Mouse (Mus musculus) midbrain, embryonic 13.5 days (tissue): ENCODE data around the gene Itgad. TPM values are rescaled to one million over a fixed set of nuclear protein-coding genes. Genes with fewer than 3 reads are reported as not detected.

ENCODE experiments used
- ATAC-seq: fragments of 200-750 bp; cut with Nextera tagmentation; 2 replicates; pipeline ENCODE4 v1.8.0; 2017; ENCODE audit warnings: mild to moderate bottlenecking, moderate TSS enrichment, moderate library complexity
- H3K27ac ChIP-seq: fragments of 300-500 bp; sonication (generic); 2 replicates; pipeline ENCODE4 v1.5.1; 2015; ENCODE audit warnings: inconsistent platforms, mild to moderate bottlenecking, moderate library complexity
- H3K27me3 ChIP-seq: fragments of 300-500 bp; sonication (generic); 2 replicates; pipeline ENCODE4 v1.6.1; 2015; ENCODE audit warnings: mild to moderate bottlenecking, inconsistent platforms
- H3K36me3 ChIP-seq: fragments of 300-500 bp; sonication (generic); 2 replicates; pipeline ENCODE4 v1.6.1; 2015; ENCODE audit warnings: mild to moderate bottlenecking, inconsistent platforms
- H3K4me1 ChIP-seq: fragments of 300-500 bp; sonication (generic); replicated peaks from 2 replicates; pipeline ENCODE4 v1.6.1; 2015; ENCODE audit warnings: inconsistent platforms
- H3K4me2 ChIP-seq: fragments of 300-500 bp; sonication (generic); replicated peaks from 2 replicates; pipeline ENCODE4 v1.6.1; 2015; ENCODE audit warnings: moderate library complexity, mild to moderate bottlenecking, inconsistent platforms
- H3K4me3 ChIP-seq: fragments of 300-500 bp; sonication (generic); replicated peaks from 2 replicates; pipeline ENCODE4 v1.5.1; 2015; ENCODE audit warnings: mild to moderate bottlenecking, inconsistent platforms
- H3K9ac ChIP-seq: fragments of 300-500 bp; sonication (generic); replicated peaks from 2 replicates; pipeline ENCODE4 v1.6.1; 2015; ENCODE audit warnings: mild to moderate bottlenecking, inconsistent platforms
- H3K9me3 ChIP-seq: fragments of 300-500 bp; sonication (generic); 2 replicates; pipeline ENCODE4 v1.6.1; 2016; ENCODE audit warnings: mild to moderate bottlenecking, inconsistent platforms
- WGBS: fragments of 180-500 bp; shearing (Covaris S2); methylation state at CpG from one replicate; pipeline ENCODE4 v1.1.7; 2015; 5-methylcytosine and 5-hydroxymethylcytosine counted together
- polyA plus RNA-seq: library from polyadenylated mRNA; unstranded; fragments of >200 nt; fragmentation: Nextera tagmentation; extraction: Ambion mirVana; gene quantifications from 2 replicates; pipeline ENCODE4 v1.2.1, GENCODE M21; 2015

The Itgad gene
- polyA plus RNA-seq, 1 experiment from 2014 or later: not detected

GRCm38 (mm10) chr7:128270431-128270850 lies 116.3 kb downstream of the Itgad start:
- Histone ChIP-seq H3K9ac (no peak overlapping the region), H3K9me3 (no peaks in the 10 kb centered on the region), H3K4me1 (no peaks in the 10 kb centered on the region), H3K4me3 (no peak overlapping the region), H3K4me2 (no peak overlapping the region), H3K27ac (no peak overlapping the region), H3K27me3 (no peaks in the 10 kb centered on the region), H3K36me3 (peaks cover 49% of the 10 kb centered on the region)
- ATAC-seq: no peak
- WGBS: 65% methylated on average over 13 of the region's 13 CpGs

- Histone ChIP-seq H3K27me3 (no peaks in the 10 kb centered on the region), H3K36me3 (peaks cover 60% of the 10 kb centered on the region), H3K4me2 (no peak overlapping the region), H3K27ac (no peak overlapping the region), H3K9me3 (no peaks in the 10 kb centered on the region), H3K4me3 (no peak overlapping the region), H3K4me1 (no peaks in the 10 kb centered on the region), H3K9ac (no peak overlapping the region)
- ATAC-seq: no peak
- WGBS: 90% methylated on average over 8 of the region's 9 CpGs
Observed at GRCm38 (mm10) chr7:128271496-128271895, 117.3 kb downstream of the Itgad start.

Other genes starting within 250 kb of the Itgad start
- 51.0 and 56.0 TPM in 2 replicates for gene Kat8, start 241.9 kb upstream of the Itgad start, polyA plus RNA-seq
- 0.20 and 0.35 TPM in 2 replicates for gene Prss8, start 224.3 kb upstream of the Itgad start, polyA plus RNA-seq
- 11.8 and 12.7 TPM in 2 replicates for gene Prss36, start 207.7 kb upstream of the Itgad start, polyA plus RNA-seq
- 415 and 452 TPM in 2 replicates for gene Fus, start 186.9 kb upstream of the Itgad start, polyA plus RNA-seq
- 3.9 and 4.1 TPM in 2 replicates for gene Pycard, start 160.5 kb upstream of the Itgad start, polyA plus RNA-seq
- not detected in 2 replicates for gene Trim72, start 150.4 kb upstream of the Itgad start, polyA plus RNA-seq
- 0.58 and 0.71 TPM in 2 replicates for gene Itgam, start 91.7 kb upstream of the Itgad start, polyA plus RNA-seq
- not detected in 2 replicates for gene Gm49368, start 91.7 kb upstream of the Itgad start, polyA plus RNA-seq
- 0.07 TPM in 1 of 2 replicates, not detected in the other for gene Itgax, start 24.8 kb upstream of the Itgad start, polyA plus RNA-seq
- gene Cox6a2, start 52.0 kb downstream of the Itgad start, polyA plus RNA-seq: not detected in 2 replicates
- gene Armc5, start 83.0 kb downstream of the Itgad start, polyA plus RNA-seq: 12.5 and 13.9 TPM in 2 replicates
- 11.0 and 11.5 TPM in 2 replicates for gene 9130023H24Rik, start 83.7 kb downstream of the Itgad start, polyA plus RNA-seq
- 21.7 and 23.0 TPM in 2 replicates for gene Tgfb1i1, start 92.4 kb downstream of the Itgad start, polyA plus RNA-seq
- not detected in 2 replicates for gene Slc5a2, start 111.3 kb downstream of the Itgad start, polyA plus RNA-seq
- 17.5 and 17.7 TPM in 2 replicates for gene BC017158, start 143.8 kb downstream of the Itgad start, polyA plus RNA-seq